13 mouse cellular contexts compared by ENCODE assay signal in genomic region chr6:82237834-82238233, GRCm38 (mm10).
DNase-seq lines count a peak whose midpoint lies in the region; ATAC-seq lines count a peak whose summit lies in the region.
"Had no signal": no experiment of that assay in that cellular context is flagged by ENCODE, and none has a peak within 500 bp of the region (broad histone marks: within the 10 kb centered on the region; RNA-seq: fewer than 3 reads in every experiment).

No protein-coding gene starts in this region.

- H3K36me3 ChIP-seq in intestine, embryonic 16.5 days (ENCODE audit: control insufficient read depth, insufficient read depth, low read length): no peaks in the 10 kb centered on the region
- no peaks in the 10 kb centered on the region for H3K36me3 ChIP-seq in hindbrain, embryonic 10.5 days
- H3K36me3 ChIP-seq: heart, embryonic 15.5 days had no signal

- 42% methylated on average over 5 of the region's 5 CpGs for WGBS in intestine, embryonic 16.5 days
- 21% methylated on average over 5 of the region's 5 CpGs for WGBS in hindbrain, embryonic 10.5 days

- no peaks in the 10 kb centered on the region for H3K27me3 ChIP-seq in intestine, embryonic 16.5 days (replicated peaks; ENCODE audit: control insufficient read depth, insufficient read depth, low read length)
- no peaks in the 10 kb centered on the region for H3K27me3 ChIP-seq in hindbrain, embryonic 10.5 days (ENCODE audit: insufficient read depth, poor library complexity, severe bottlenecking)
- H3K27me3 ChIP-seq: heart, embryonic 15.5 days had no signal

- no peak overlapping the region for H3K9ac ChIP-seq in intestine, embryonic 16.5 days (ENCODE audit: low read depth, low read length)
- H3K9ac ChIP-seq: heart, embryonic 15.5 days had no signal

- no peaks in the 10 kb centered on the region for H3K4me1 ChIP-seq in intestine, embryonic 16.5 days (ENCODE audit: control insufficient read depth, insufficient read depth, low read length)
- 0 out of 2 replicates have a peak, but pooled peaks cover 4% of the 10 kb centered on the region for H3K4me1 ChIP-seq in hindbrain, embryonic 10.5 days (replicated peaks)
- H3K4me1 ChIP-seq: heart, embryonic 15.5 days had no signal

- no peak for ATAC-seq in intestine, embryonic 16.5 days
- ATAC-seq: hindbrain, postnatal 0 days had no signal

- no peaks in the 10 kb centered on the region for H3K9me3 ChIP-seq in intestine, embryonic 16.5 days (ENCODE audit: control insufficient read depth, low read length)
- H3K9me3 ChIP-seq in hindbrain, embryonic 10.5 days: no peaks in the 10 kb centered on the region
- H3K9me3 ChIP-seq: heart, embryonic 15.5 days had no signal

- peak; percentile 2 to 7 for DNase-seq in left cerebral cortex, adult 18-20 months (ENCODE audit: low spot score in 2 of 2)
- no peak for DNase-seq in left cerebral cortex, adult 11 months (ENCODE audit: low spot score)
- DNase-seq in cerebellum, postnatal 14 days: peak; percentile 28 to 64
- DNase-seq in layer of hippocampus, postnatal 10 days (ENCODE audit: low spot score in 2 of 2): peak; percentile 29 to 45
- DNase-seq in right cerebral cortex, postnatal 4 days: peak; percentile 5
- DNase-seq in hindbrain, embryonic 10.5 days (ENCODE audit: low spot score): no peak
- DNase-seq: adrenal gland, postnatal 25 days; lung, postnatal 36 days; thymus, postnatal 4 days had no signal

- no peak overlapping the region for H3K4me3 ChIP-seq in intestine, embryonic 16.5 days (ENCODE audit: low read length)
- H3K4me3 ChIP-seq in hindbrain, embryonic 10.5 days: no peak overlapping the region
- H3K4me3 ChIP-seq: heart, embryonic 15.5 days had no signal

- no peak overlapping the region for H3K4me2 ChIP-seq in intestine, embryonic 16.5 days (ENCODE audit: low read depth, low read length)
- H3K4me2 ChIP-seq: heart, embryonic 15.5 days had no signal

- H3K27ac ChIP-seq in intestine, embryonic 16.5 days (ENCODE audit: low read length): no peak overlapping the region
- no peak overlapping the region for H3K27ac ChIP-seq in hindbrain, embryonic 10.5 days
- H3K27ac ChIP-seq: heart, embryonic 15.5 days; hindbrain, postnatal 0 days; kidney, postnatal 0 days had no signal

Comparison
In these comparisons a context has a peak if more than half of its experiments do, and no peak if none do; other contexts are left out.
1. DNase-seq: peak in left cerebral cortex, adult 18-20 months (2 of 2), cerebellum, postnatal 14 days (2 of 2), layer of hippocampus, postnatal 10 days (2 of 2) and right cerebral cortex, postnatal 4 days (single experiment); none in left cerebral cortex, adult 11 months (single experiment) and hindbrain, embryonic 10.5 days (single experiment).